Mouse (Mus musculus) CH12.LX (cell line): Measurements from ENCODE around the gene Eif4e.

Experiments
- E2F4 ChIP-seq: IDR thresholded peaks from 2 replicates; pipeline ENCODE4 v1.6.1; 2011; ENCODE audit warnings: low read depth, low read length, improper control_type of control experiment; ENCODE audit not compliant: insufficient replicate concordance
- EP300 ChIP-seq: IDR thresholded peaks from 2 replicates; pipeline ENCODE4 v1.6.1; 2011; ENCODE audit warnings: low read length, improper control_type of control experiment
- NRF1 ChIP-seq: IDR thresholded peaks from 2 replicates; pipeline ENCODE4 v1.6.1; 2014; ENCODE audit warnings: low read depth, mild to moderate bottlenecking, inconsistent platforms, low read length, improper control_type of control experiment, moderate library complexity
- POLR2A ChIP-seq: IDR thresholded peaks from 2 replicates; pipeline ENCODE4 v1.6.1; 2011; ENCODE audit warnings: low read depth, mild to moderate bottlenecking, improper control_type of control experiment, low read length

GRCm38 (mm10) chr3:138489327-138490033 is 36.5 kb upstream of the Eif4e start, which contains the start of gene Metap1:
- TF ChIP-seq E2F4 (no peak), POLR2A (peak; percentile 99), NRF1 (peak; percentile 95), EP300 (peak; percentile 49)
